Mouse (Mus musculus) midbrain, embryonic 14.5 days (tissue): ENCODE results near the gene Vps41. TPM values are rescaled to one million over a fixed set of nuclear protein-coding genes. Genes with fewer than 3 reads are reported as not detected.

Experiments used
- polyA plus RNA-seq: library from polyadenylated mRNA; unstranded; fragments of >200 nt; fragmentation: Nextera tagmentation; extraction: Ambion mirVana; gene quantifications from 2 replicates; pipeline ENCODE4 v1.2.1, GENCODE M21; 2014

The Vps41 gene
- polyA plus RNA-seq, 1 experiment from 2014 or later, result 144 TPM

Other genes with a start within 250 kb of the Vps41 start
- 50.0 and 50.6 TPM in 2 replicates for gene Amph, start 230.9 kb downstream of the Vps41 start, polyA plus RNA-seq